Mouse (Mus musculus): ENCODE results near the gene Dpp3.

DNA sequence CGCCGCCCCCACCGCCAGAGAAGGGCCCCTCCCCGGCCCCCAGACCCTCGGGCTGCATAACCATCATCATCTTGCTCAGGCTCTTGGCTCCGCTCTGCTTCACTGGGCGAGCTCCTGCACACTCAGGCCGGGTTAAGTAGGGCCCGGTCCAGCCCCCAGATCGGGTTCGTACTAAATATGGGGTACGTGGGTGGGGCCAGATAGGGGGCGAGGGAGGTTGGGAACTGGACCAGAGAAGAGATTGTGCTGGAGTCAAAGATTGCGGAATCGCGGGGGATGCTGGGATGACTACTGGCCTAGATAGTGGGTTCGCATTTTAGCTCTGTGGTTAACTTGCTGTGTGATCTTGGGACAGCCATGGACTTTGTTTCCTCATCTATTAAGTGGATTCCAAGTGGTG is 50.3 kb downstream of the Dpp3 start, which contains the start of gene Actn3:
- TF ChIP-seq CTCF (conservative IDR thresholded peaks at IDR 0.05; ENCODE audit: insufficient read depth, insufficient read length, low read depth, low read length) (no peak), POLR2A (IDR thresholded peaks at IDR 0.05; ENCODE audit: low read depth, low read length) (no peak)

All from kidney, adult 2 months (tissue).